Mouse (Mus musculus): ENCODE measurements at regions not wholly inside any gene's neighbourhood (a gene's known extent, or its start where the extent isn't known, plus 50 kb on each side); places are given as distances from the start of the nearest gene placed in this dataset.

- H3K27me3 ChIP-seq, result no peaks in the 10 kb centered on the region
- ChIA-PET CTCF (no interaction called here), POLR2A (no interaction called here)
- no peak for ATAC-seq
- no peak for TF ChIP-seq CTCF (IDR thresholded peaks at IDR 0.05)
- DNase-seq (ENCODE audit: low read depth, low spot score), result no peak
- in situ Hi-C loops (cut with MboI; ENCODE audit: low pct_unique_long_range_greater_than_20kb), result loop anchor here (25.0 kb wide), 1 partner anchor 394 kb away; no protein-coding TSS in a partner anchor
Measured at GRCm38 (mm10) chr15:46592868-46593267, 6458.7 kb downstream of the 9330182O14Rik start.

GRCm38 (mm10) chr15:46598328-46598727, 6464.2 kb downstream of the 9330182O14Rik start:
- no peak for DNase-seq (ENCODE audit: low read depth, low spot score)
- peak; percentile 17 for TF ChIP-seq CTCF (IDR thresholded peaks at IDR 0.05)
- POLR2A ChIA-PET, result no interaction called here
- in situ Hi-C loops (cut with MboI; ENCODE audit: low pct_unique_long_range_greater_than_20kb), result loop anchor here (25.0 kb wide), 1 partner anchor 389 kb away; no protein-coding TSS in a partner anchor
- H3K27me3 ChIP-seq, result no peaks in the 10 kb centered on the region
- CTCF ChIA-PET, result no interaction called here
- no peak for ATAC-seq

GRCm38 (mm10) chr15:46623431-46624029, 6489.4 kb downstream of the 9330182O14Rik start:
- DNase-seq (ENCODE audit: low read depth, low spot score), result no peak
- CTCF ChIA-PET, result no interaction called here
- TF ChIP-seq CTCF (IDR thresholded peaks at IDR 0.05), result no peak
- no peak for ATAC-seq
- H3K27me3 ChIP-seq, result no peaks in the 10 kb centered on the region
- in situ Hi-C loops (cut with MboI; ENCODE audit: low pct_unique_long_range_greater_than_20kb), result no loop called here
- POLR2A ChIA-PET, result no interaction called here

GRCm38 (mm10) chr15:46625001-46625632, 6491.0 kb downstream of the 9330182O14Rik start:
- in situ Hi-C loops (cut with MboI; ENCODE audit: low pct_unique_long_range_greater_than_20kb), result no loop called here
- no peak for TF ChIP-seq CTCF (IDR thresholded peaks at IDR 0.05)

More at GRCm38 (mm10) chr15:46625001-46625632, 6491.0 kb downstream of the 9330182O14Rik start:
- POLR2A ChIA-PET, result no interaction called here
- ATAC-seq, result no peak
- DNase-seq (ENCODE audit: low read depth, low spot score), result no peak
- CTCF ChIA-PET, result no interaction called here
- H3K27me3 ChIP-seq, result no peaks in the 10 kb centered on the region
